Comparison of ENCODE assay signal across 18 mouse cellular contexts in the genomic region with DNA sequence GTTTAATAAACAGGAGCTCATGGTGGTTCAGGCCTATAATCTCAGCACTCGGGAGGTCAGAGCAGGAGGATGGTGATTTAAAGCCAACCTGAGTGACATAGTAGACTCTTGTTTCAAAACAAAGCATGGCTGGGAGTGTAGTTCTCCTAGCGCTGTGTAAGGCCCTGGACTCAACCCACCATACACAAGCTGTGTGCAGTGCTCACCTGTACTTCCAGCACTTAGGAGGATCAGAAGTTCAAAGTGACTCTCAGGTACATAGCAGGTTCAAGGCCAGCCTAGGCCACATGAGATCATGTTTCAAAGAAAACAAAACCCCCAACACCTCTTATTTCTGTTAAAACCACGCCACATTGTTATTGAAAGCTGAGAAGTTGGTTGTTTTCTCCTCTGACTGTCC. TPM values are rescaled to one million over a fixed set of nuclear protein-coding genes. Genes with fewer than 3 reads are reported as not detected.
DNase-seq lines count a peak whose midpoint lies in the region; ATAC-seq and TF ChIP-seq lines count a peak whose summit lies in the region.
"Had no signal": no experiment of that assay in that cellular context is flagged by ENCODE, and none has a peak within 500 bp of the region (broad histone marks: within the 10 kb centered on the region; RNA-seq: fewer than 3 reads in every experiment).

No protein-coding gene starts in this region.

- no peak for TF ChIP-seq POLR2A in thymus, adult 2 months (IDR thresholded peaks at IDR 0.05; ENCODE audit: control insufficient read depth, extremely low read depth, insufficient read depth, low read length, poor library complexity)

- no peak overlapping the region for H3K27ac ChIP-seq in hindbrain, embryonic 12.5 days
- no peak overlapping the region for H3K27ac ChIP-seq in hindbrain, embryonic 16.5 days (ENCODE audit: low read depth, low read length)
- H3K27ac ChIP-seq in midbrain, embryonic 13.5 days: no peak overlapping the region
- no peak overlapping the region for H3K27ac ChIP-seq in midbrain, embryonic 11.5 days (ENCODE audit: low read depth, low read length)
- no peak overlapping the region for H3K27ac ChIP-seq in midbrain, embryonic 16.5 days (ENCODE audit: low read length)
- H3K27ac ChIP-seq in thymus, adult 2 months (ENCODE audit: control insufficient read depth, insufficient read depth, low read length): no peak overlapping the region
- H3K27ac ChIP-seq: embryonic facial prominence, embryonic 10.5 days; gastrocnemius, adult 2 months; left cerebral cortex, adult 2 months; liver, embryonic 14.5 days; lung, embryonic 15.5 days had no signal

- DNase-seq in midbrain, embryonic 11.5 days (ENCODE audit: low spot score, missing footprints): no peak
- no peak for DNase-seq in thymus, adult 2 months
- no peak for DNase-seq in adipocyte (ENCODE audit: low spot score)
- DNase-seq: adrenal gland, adult 2 months; cerebellum, adult 2 months; gastrocnemius, adult 2 months; heart, postnatal 4 days; kidney, postnatal 4 days; layer of hippocampus, adult 9-11 months; lung, postnatal 4 days had no signal

- no peaks in the 10 kb centered on the region for H3K27me3 ChIP-seq in hindbrain, embryonic 12.5 days
- H3K27me3 ChIP-seq in hindbrain, embryonic 16.5 days (replicated peaks; ENCODE audit: control insufficient read depth, insufficient read depth, low read length): no peaks in the 10 kb centered on the region
- no peaks in the 10 kb centered on the region for H3K27me3 ChIP-seq in midbrain, embryonic 13.5 days
- H3K27me3 ChIP-seq in midbrain, embryonic 11.5 days (ENCODE audit: control insufficient read depth, insufficient read depth, low read length): no peaks in the 10 kb centered on the region
- no peaks in the 10 kb centered on the region for H3K27me3 ChIP-seq in midbrain, embryonic 16.5 days (ENCODE audit: control insufficient read depth, insufficient read depth, low read depth, low read length)
- H3K27me3 ChIP-seq in thymus, adult 2 months (ENCODE audit: control insufficient read depth, insufficient read depth, low read length): no peaks in the 10 kb centered on the region
- H3K27me3 ChIP-seq: lung, embryonic 15.5 days had no signal

- 0 out of 2 replicates have a peak overlapping the region, but pooled peaks have one; percentile 25 for H3K4me2 ChIP-seq in hindbrain, embryonic 12.5 days (replicated peaks)
- H3K4me2 ChIP-seq in hindbrain, embryonic 16.5 days (ENCODE audit: low read length): no peak overlapping the region; the same call in 1 of the 2 replicates
- H3K4me2 ChIP-seq in midbrain, embryonic 13.5 days (replicated peaks): peak overlapping the region; percentile 91
- no peak overlapping the region for H3K4me2 ChIP-seq in midbrain, embryonic 11.5 days
- 0 out of 2 replicates have a peak overlapping the region, but pooled peaks have one; percentile 94 for H3K4me2 ChIP-seq in midbrain, embryonic 16.5 days (ENCODE audit: low read length)
- H3K4me2 ChIP-seq: lung, embryonic 15.5 days had no signal

- no peak overlapping the region for H3K4me3 ChIP-seq in hindbrain, embryonic 12.5 days
- no peak overlapping the region for H3K4me3 ChIP-seq in hindbrain, embryonic 16.5 days (ENCODE audit: low read length)
- H3K4me3 ChIP-seq in midbrain, embryonic 13.5 days (replicated peaks): no peak overlapping the region
- H3K4me3 ChIP-seq in midbrain, embryonic 11.5 days (ENCODE audit: low read depth, low read length): no peak overlapping the region
- H3K4me3 ChIP-seq in midbrain, embryonic 16.5 days (ENCODE audit: low read depth, low read length): no peak overlapping the region
- H3K4me3 ChIP-seq in thymus, adult 2 months (ENCODE audit: control insufficient read depth, insufficient read depth, low read length): no peak overlapping the region
- H3K4me3 ChIP-seq: embryonic facial prominence, embryonic 10.5 days; gastrocnemius, adult 2 months; left cerebral cortex, adult 2 months; lung, embryonic 15.5 days had no signal

- H3K9ac ChIP-seq in hindbrain, embryonic 12.5 days: no peak overlapping the region
- no peak overlapping the region for H3K9ac ChIP-seq in hindbrain, embryonic 16.5 days (ENCODE audit: low read depth, low read length)
- no peak overlapping the region for H3K9ac ChIP-seq in midbrain, embryonic 13.5 days (replicated peaks)
- no peak overlapping the region for H3K9ac ChIP-seq in midbrain, embryonic 11.5 days (ENCODE audit: low read length)
- no peak overlapping the region for H3K9ac ChIP-seq in midbrain, embryonic 16.5 days (ENCODE audit: low read depth, low read length)
- H3K9ac ChIP-seq: liver, embryonic 14.5 days; lung, embryonic 15.5 days had no signal

- H3K4me1 ChIP-seq in hindbrain, embryonic 12.5 days: peaks cover 83% of the 10 kb centered on the region
- peaks cover 66% of the 10 kb centered on the region for H3K4me1 ChIP-seq in hindbrain, embryonic 16.5 days (ENCODE audit: control insufficient read depth, insufficient read depth, low read depth, low read length)
- peaks cover 87% of the 10 kb centered on the region for H3K4me1 ChIP-seq in midbrain, embryonic 13.5 days (replicated peaks)
- H3K4me1 ChIP-seq in midbrain, embryonic 11.5 days (ENCODE audit: control insufficient read depth, insufficient read depth, low read length): peaks cover 39% of the 10 kb centered on the region
- H3K4me1 ChIP-seq in midbrain, embryonic 16.5 days (ENCODE audit: control insufficient read depth, insufficient read depth, low read length): peaks cover 79% of the 10 kb centered on the region
- peaks cover 20% of the 10 kb centered on the region for H3K4me1 ChIP-seq in thymus, adult 2 months (replicated peaks; ENCODE audit: control insufficient read depth, insufficient read depth, low read length)

- 84% methylated on average over 3 of the region's 3 CpGs for WGBS in hindbrain, embryonic 12.5 days
- WGBS in hindbrain, embryonic 16.5 days: 78% methylated on average over 3 of the region's 3 CpGs
- WGBS in midbrain, embryonic 13.5 days: 81% methylated on average over 3 of the region's 3 CpGs
- WGBS in midbrain, embryonic 11.5 days: 78% methylated on average over 3 of the region's 3 CpGs
- WGBS in midbrain, embryonic 16.5 days: 79% methylated on average over 3 of the region's 3 CpGs
- 88% methylated on average over 3 of the region's 3 CpGs for WGBS in thymus, adult 2 months

- no peaks in the 10 kb centered on the region for H3K9me3 ChIP-seq in hindbrain, embryonic 12.5 days (replicated peaks)
- no peaks in the 10 kb centered on the region for H3K9me3 ChIP-seq in hindbrain, embryonic 16.5 days (ENCODE audit: control insufficient read depth, low read length)
- no peaks in the 10 kb centered on the region for H3K9me3 ChIP-seq in midbrain, embryonic 13.5 days
- no peaks in the 10 kb centered on the region for H3K9me3 ChIP-seq in midbrain, embryonic 11.5 days (ENCODE audit: control insufficient read depth, low read length)
- no peaks in the 10 kb centered on the region for H3K9me3 ChIP-seq in midbrain, embryonic 16.5 days (replicated peaks; ENCODE audit: control insufficient read depth, low read length, poor library complexity, severe bottlenecking)
- H3K9me3 ChIP-seq: embryonic facial prominence, embryonic 10.5 days; lung, embryonic 15.5 days had no signal

- ATAC-seq in hindbrain, embryonic 12.5 days (ENCODE audit: low FRiP score): no peak
- ATAC-seq in hindbrain, embryonic 16.5 days: no peak
- ATAC-seq in midbrain, embryonic 13.5 days: no peak
- ATAC-seq in midbrain, embryonic 11.5 days (ENCODE audit: low FRiP score): no peak
- ATAC-seq in midbrain, embryonic 16.5 days: no peak

- TF ChIP-seq CTCF in thymus, adult 2 months (IDR thresholded peaks at IDR 0.05; ENCODE audit: borderline replicate concordance, control insufficient read depth, extremely low read depth, insufficient read depth, low read length, poor library complexity): no peak

- no peaks in the 10 kb centered on the region; the same call in 1 of the 2 replicates for H3K36me3 ChIP-seq in hindbrain, embryonic 12.5 days
- H3K36me3 ChIP-seq in hindbrain, embryonic 16.5 days (ENCODE audit: control insufficient read depth, insufficient read depth, low read length): no peaks in the 10 kb centered on the region
- H3K36me3 ChIP-seq in midbrain, embryonic 13.5 days: no peaks in the 10 kb centered on the region; the same call in 1 of the 2 replicates
- H3K36me3 ChIP-seq in midbrain, embryonic 11.5 days (ENCODE audit: control insufficient read depth, insufficient read depth, low read length): no peaks in the 10 kb centered on the region
- H3K36me3 ChIP-seq in midbrain, embryonic 16.5 days (ENCODE audit: control insufficient read depth, insufficient read depth, low read length): no peaks in the 10 kb centered on the region
- H3K36me3 ChIP-seq in thymus, adult 2 months (ENCODE audit: control insufficient read depth, insufficient read depth, low read length): no peaks in the 10 kb centered on the region
- H3K36me3 ChIP-seq: lung, embryonic 15.5 days had no signal

RNA-seq across cellular contexts. Expression of gene Ip6k2, which starts 5.1 kb away (rescaled TPM):
- polyA plus RNA-seq in hindbrain, embryonic 12.5 days (2016; fragmentation: Nextera tagmentation; extraction: Ambion mirVana): 140 and 154 TPM in 2 replicates
- 178 and 185 TPM in 2 replicates for polyA plus RNA-seq in hindbrain, embryonic 16.5 days (2015; fragmentation: Nextera tagmentation; extraction: Ambion mirVana)
- 217 and 238 TPM in 2 replicates for polyA plus RNA-seq in midbrain, embryonic 13.5 days (2015; fragmentation: Nextera tagmentation; extraction: Ambion mirVana)
- 104 and 109 TPM in 2 replicates for polyA plus RNA-seq in midbrain, embryonic 11.5 days (2014; fragmentation: Nextera tagmentation; extraction: Ambion mirVana)
- 199 and 222 TPM in 2 replicates for polyA plus RNA-seq in midbrain, embryonic 16.5 days (2015; fragmentation: Nextera tagmentation; extraction: Ambion mirVana)
- 148 and 163 TPM in 2 replicates for polyA plus RNA-seq in thymus, adult 2 months (2012; rRNA removed)

RNA-seq across cellular contexts. Expression of gene Nckipsd, which starts 19.5 kb away (rescaled TPM):
- 20.2 and 23.3 TPM in 2 replicates for polyA plus RNA-seq in hindbrain, embryonic 12.5 days (2016; fragmentation: Nextera tagmentation; extraction: Ambion mirVana)
- polyA plus RNA-seq in hindbrain, embryonic 16.5 days (2015; fragmentation: Nextera tagmentation; extraction: Ambion mirVana): 32.2 and 35.1 TPM in 2 replicates
- 20.9 and 29.5 TPM in 2 replicates for polyA plus RNA-seq in midbrain, embryonic 13.5 days (2015; fragmentation: Nextera tagmentation; extraction: Ambion mirVana)
- polyA plus RNA-seq in midbrain, embryonic 11.5 days (2014; fragmentation: Nextera tagmentation; extraction: Ambion mirVana): 8.3 and 9.2 TPM in 2 replicates
- polyA plus RNA-seq in midbrain, embryonic 16.5 days (2015; fragmentation: Nextera tagmentation; extraction: Ambion mirVana): 33.2 and 51.7 TPM in 2 replicates
- 24.4 and 30.0 TPM in 2 replicates for polyA plus RNA-seq in thymus, adult 2 months (2012; rRNA removed)

RNA-seq across cellular contexts. Expression of gene Celsr3, which starts 37.4 kb away (rescaled TPM):
- 11.9 TPM in 2 replicates for polyA plus RNA-seq in hindbrain, embryonic 12.5 days (2016; fragmentation: Nextera tagmentation; extraction: Ambion mirVana)
- 11.6 and 12.8 TPM in 2 replicates for polyA plus RNA-seq in hindbrain, embryonic 16.5 days (2015; fragmentation: Nextera tagmentation; extraction: Ambion mirVana)
- 17.7 and 18.0 TPM in 2 replicates for polyA plus RNA-seq in midbrain, embryonic 13.5 days (2015; fragmentation: Nextera tagmentation; extraction: Ambion mirVana)
- 5.4 and 6.4 TPM in 2 replicates for polyA plus RNA-seq in midbrain, embryonic 11.5 days (2014; fragmentation: Nextera tagmentation; extraction: Ambion mirVana)
- polyA plus RNA-seq in midbrain, embryonic 16.5 days (2015; fragmentation: Nextera tagmentation; extraction: Ambion mirVana): 12.7 and 16.4 TPM in 2 replicates
- 0.09 and 0.26 TPM in 2 replicates for polyA plus RNA-seq in thymus, adult 2 months (2012; rRNA removed)

Comparison
In these comparisons a context has a peak if more than half of its experiments do, and no peak if none do; other contexts are left out.
1. H3K4me2 ChIP-seq: peak in hindbrain, embryonic 12.5 days (single experiment), midbrain, embryonic 13.5 days (single experiment) and midbrain, embryonic 16.5 days (single experiment); none in hindbrain, embryonic 16.5 days (single experiment) and midbrain, embryonic 11.5 days (single experiment).